Mouse (Mus musculus) neutrophil, adult 5-6 weeks (primary cell): ENCODE data around the gene Ano6. TPM values are rescaled to one million over a fixed set of nuclear protein-coding genes. Genes with fewer than 3 reads are reported as not detected.
A peak's percentile ranks its signal among the peaks of the same experiment; 100 is the strongest.

Source experiments
- ATAC-seq: fragments of 151-379, 151-347 bp; 2 replicates; pipeline ENCODE4 v1.8.0; 2017; ENCODE audit warnings: mild to moderate bottlenecking, moderate TSS enrichment; ENCODE audit not compliant: insufficient number of reproducible peaks, poor library complexity, low FRiP score, severe bottlenecking; ENCODE audit errors: extremely low read depth
- total RNA-seq: library from RNA; stranded (forward); fragments of 200-1000 nt; gene quantifications from 2 replicates; pipeline ENCODE4 v1.2.3, GENCODE M21; 2017

Gene Ano6
- total RNA-seq, 1 experiment from 2014 or later: 60.4 TPM

DNA sequence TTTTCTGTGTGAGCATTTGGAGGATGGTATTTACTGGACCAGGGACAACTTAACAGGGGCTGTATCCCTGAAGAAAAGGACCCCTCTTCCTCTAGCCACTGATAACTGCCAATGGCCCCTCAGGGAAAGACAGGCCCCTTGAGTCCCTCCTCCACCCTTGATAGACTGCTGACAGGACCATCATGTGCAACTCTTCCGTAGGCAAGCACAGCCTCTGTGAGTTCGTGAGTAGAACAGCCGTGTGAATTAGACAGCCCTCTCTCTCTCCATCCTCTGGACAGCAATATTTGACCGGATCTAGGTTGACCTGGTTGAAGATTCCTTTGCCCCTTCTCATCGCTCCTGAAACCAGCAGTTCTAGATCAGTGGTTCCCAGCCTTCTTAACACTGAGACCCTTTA lies 111.8 kb downstream of the Ano6 start:
- no peak for ATAC-seq

DNA sequence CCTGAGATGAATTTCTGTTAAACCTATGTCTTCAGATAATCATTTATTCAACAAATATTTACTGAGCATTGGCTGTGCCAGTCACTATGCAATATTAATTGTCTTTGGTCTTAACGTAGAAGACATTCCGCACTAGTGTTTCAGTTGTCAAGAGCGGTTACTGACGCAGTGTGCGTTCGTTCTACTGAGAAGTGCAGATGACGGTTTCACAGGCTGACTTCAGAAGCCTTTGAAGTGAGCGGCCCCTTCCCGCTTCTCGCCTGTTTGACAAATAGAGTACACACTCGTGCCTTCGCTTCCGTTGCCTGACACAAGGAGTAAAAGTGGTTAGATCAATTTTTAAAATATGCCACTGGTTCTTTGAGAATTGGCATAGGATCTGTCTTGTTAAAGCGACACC lies 113.6 kb downstream of the Ano6 start:
- ATAC-seq: no peak

DNA sequence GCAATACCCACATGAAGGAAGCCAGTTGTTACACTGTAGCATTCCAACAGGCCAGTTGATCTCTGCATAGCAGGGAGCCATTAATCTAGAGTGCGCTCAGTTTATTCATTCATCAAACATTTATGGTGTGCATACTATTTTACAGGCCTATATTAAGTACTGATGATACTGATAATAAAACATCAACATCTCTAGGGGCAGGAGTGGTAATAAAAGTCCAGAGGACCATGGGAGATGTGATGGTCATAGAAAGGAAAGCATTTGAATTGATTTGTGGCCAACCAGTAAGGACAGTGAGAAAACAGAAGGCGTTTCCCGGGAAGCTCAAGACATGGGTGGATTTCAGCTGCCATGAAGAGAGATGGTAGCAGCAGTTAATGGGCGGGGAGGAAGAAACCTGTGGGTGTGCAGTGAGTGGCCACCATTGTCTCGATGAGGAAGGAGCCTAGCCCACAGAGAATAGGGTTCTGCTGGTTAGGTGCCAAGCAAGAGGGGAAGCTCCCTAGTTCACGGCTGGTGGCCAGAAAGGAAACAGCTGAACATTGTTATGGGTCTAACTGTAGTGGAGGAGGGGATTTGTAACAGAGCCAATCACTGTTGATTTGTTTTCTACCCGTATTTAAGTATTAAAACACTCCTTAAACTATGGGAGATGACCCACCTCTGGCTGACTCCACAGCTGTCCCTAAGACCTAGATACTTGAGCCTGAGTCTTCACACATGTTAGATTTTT lies 115.5 kb downstream of the Ano6 start:
- peak; percentile 89 for ATAC-seq

DNA sequence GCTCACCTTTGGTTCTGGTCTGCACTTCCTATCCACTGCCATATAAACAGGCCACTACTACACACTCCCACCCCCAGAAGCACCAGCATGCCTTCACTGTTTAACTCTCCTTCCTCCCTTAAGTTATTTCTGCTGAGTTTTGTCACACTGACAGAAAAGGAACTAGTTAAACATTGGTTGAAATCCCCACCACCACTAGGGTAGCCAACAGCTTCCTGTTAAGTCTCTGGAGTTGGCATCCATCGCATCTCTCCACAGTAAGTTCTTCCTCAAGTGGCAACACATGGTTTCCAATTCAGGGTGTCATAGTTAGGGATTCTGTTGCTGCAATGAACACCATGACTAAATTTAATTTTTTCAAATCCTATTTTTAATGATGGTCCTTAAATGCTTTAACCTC lies 116.2 kb downstream of the Ano6 start:
- peak; percentile 17; the same call in 1 of the 2 replicates for ATAC-seq

DNA sequence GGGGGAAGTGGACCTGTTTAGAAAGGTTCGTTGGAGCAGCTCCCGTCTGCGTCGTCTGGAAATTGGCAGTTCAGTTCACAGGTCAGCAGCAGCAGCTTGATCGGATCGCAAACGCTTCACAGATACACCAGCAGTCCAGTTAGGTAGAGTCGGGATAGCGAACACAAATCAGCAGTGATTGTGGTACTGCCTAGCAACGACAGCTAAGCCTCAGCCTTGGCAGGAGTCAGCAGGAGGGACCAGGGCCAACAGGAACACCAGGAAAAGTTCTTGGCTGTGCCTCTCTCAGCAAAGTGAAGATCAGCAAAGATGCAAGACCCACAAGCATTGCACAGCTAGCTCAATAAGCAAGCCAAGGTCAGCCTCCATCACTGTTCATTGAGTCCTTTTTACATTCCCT lies 116.7 kb downstream of the Ano6 start:
- ATAC-seq: no peak

DNA sequence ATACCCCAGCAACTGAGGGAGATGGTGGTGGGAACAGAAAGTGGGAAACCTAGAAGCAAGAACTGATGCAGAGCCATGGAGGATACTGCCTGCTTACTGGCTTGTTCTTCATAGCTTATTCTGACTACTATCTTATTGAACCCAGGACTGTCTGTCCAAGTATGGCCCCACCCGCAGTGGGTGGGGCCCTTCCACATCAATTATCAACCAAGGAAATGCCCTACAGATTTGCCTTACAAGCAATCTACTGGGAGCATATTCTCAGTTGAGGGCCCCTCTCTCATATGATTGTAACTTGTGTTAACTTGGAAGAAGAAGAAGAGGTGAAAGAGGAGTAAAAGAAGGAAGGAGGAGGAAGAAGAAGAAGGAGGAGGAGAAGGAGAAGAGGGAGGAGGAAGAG lies 117.3 kb downstream of the Ano6 start:
- ATAC-seq: no peak

DNA sequence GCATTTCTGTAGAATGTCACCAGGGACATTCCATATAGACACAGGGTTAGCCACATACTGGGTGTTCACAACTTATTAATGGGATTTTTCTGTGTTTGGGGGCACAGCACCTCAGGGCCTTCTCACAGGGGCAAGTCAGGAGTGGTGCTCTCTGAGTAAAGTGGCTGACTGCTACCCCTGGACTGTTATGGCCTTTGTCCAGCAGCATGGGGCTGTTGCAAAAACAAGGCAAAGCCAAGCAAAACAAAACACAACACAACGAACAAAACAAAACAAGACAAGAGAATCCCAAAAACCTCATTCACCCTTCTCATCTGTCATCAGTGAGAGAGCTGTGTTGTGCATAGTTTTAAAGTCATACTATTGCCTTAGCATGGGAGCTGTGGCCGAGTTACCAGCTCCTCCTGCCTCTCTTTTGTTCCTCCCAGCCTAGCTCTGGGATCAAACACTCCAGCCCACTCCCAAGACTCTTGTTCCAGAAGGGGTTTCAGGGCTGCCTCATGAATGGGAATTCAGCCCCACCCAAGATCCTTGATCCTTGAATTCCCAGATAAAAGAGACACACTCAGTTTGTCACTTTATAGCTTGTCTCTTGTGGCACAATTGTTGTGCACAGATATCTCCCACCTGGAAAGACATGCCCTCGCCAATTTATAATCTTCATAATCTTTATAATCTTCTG lies 119.6 kb downstream of the Ano6 start:
- ATAC-seq: no peak

DNA sequence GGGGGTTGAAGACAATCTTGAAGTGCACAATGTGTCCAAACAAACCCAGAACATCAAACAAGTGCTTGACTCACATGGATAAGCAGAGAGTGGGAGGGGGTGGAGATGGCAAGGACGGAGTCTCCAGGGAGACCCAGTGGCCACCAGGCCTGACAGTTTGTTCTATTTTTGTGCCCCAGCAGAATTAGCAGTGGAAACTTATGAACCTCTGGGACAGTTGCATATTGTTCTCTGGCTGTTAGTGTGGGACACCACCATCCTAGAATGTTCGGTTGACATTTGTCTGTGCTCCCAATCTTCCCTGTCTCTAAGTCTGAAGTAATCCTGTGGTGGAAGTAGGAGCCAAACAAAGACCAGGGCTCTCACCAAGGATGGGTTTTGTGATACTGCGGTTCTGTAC lies 124.3 kb downstream of the Ano6 start:
- no peak for ATAC-seq

DNA sequence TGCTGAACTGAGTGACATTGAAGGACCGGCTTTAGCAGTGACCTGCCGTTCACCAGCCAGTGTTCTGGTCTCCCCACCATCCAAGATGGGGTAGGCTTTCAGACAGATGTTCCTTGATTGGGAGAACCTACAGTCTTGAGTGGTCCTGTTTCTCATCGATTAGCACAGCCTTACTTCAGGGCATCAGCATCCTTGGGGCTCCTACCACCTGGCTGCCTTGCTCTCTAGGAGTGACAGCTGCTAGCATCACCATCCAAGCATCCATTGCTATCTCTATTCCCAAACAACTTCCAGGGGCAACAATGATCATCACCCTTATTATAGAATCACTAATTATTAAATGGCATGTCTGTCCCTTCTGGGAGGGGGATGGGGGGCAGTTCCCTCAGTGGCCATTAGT lies 124.8 kb downstream of the Ano6 start:
- no peak for ATAC-seq

DNA sequence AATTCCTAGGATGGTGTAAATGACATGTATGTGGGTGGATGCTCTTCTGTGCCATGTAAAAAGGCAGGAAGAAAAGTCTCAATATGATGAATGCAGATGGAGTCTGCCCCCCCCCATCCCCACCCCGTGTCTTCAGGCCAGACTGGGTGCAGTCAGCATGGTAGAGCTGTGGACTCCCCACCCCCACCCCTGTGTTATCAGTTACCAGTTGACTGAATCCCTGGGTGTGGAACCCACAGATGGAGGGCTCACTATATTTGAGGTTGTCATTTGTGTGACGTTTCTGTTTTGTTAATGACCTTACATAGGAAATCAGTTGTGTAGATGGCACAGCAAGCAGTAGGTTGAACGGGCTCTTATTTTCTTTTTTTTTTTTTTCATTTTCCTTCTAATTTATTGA lies 126.7 kb downstream of the Ano6 start:
- no peak for ATAC-seq

DNA sequence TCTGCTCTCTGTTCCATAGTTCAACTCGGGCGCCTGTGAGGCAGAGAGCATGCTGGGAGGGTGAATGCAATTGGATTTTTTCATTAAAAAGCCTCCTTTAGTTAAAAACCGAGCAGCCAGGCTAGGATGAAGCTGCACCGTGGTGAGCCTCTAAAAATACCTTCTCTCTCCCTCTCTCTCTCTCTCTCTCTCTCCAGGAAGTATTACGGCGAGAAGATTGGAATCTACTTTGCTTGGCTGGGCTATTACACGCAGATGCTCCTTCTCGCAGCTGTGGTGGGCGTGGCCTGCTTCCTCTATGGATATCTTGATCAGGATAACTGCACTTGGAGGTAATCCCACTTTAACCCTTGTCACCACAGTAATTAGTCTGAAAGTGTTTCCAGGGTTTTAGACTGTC lies 129.4 kb downstream of the Ano6 start:
- ATAC-seq: no peak

DNA sequence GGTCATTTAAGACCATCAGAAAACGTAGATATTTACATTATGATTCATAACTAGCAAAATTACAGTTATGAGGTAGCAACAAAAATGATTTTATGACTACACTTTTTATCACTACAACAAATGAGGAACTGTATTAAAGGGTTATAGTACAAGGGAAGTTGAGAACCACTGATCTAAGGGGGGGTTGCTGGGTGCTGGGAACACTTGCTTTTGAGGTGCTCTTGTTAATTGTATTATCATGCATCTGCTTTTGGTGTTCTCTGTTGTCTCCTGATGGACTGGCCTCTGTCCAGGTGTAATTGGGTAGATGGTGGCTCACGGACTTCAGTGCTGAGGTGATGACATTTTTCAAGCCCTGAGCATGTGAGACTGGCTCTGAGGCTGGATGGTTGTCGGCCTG lies 130.4 kb downstream of the Ano6 start:
- ATAC-seq: no peak

DNA sequence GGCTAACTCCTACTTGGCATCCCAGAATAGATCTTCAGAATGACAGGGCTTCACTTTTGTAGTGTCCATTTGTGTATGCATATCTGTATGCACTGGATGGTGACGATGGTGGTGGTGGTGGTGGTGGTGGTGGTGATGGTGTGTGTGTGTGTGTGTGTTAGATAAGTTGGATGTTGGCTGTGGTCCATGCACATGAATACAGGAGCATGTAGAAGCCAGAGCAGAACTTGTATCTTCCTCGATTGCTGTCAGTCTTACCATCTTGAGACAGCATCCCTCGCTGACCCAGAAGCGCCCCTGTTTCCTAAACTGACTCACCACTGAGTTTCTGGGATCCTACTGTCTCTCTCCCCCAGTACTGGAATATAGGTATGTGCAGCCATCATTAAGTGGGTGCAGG lies 131.0 kb downstream of the Ano6 start:
- no peak for ATAC-seq

DNA sequence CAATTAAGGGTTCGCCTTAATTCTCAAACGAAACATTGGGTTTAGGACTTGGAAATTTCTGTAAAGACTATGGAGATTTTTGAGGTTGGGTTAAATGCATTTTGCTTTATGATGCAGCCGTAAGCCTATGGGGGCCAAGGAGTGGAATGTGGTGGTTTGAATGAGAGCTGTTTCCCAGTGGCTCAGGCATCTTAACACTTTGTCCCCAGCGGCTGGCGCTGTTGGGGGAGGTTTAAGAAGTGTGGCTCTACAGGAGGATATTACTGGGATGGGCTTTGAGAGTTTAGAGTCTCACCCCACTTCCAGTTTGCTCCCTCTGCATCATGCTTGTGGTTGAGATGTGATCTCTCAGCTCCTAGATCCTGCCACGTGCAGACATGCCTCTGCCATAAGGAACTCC lies 131.9 kb downstream of the Ano6 start:
- no peak for ATAC-seq

DNA sequence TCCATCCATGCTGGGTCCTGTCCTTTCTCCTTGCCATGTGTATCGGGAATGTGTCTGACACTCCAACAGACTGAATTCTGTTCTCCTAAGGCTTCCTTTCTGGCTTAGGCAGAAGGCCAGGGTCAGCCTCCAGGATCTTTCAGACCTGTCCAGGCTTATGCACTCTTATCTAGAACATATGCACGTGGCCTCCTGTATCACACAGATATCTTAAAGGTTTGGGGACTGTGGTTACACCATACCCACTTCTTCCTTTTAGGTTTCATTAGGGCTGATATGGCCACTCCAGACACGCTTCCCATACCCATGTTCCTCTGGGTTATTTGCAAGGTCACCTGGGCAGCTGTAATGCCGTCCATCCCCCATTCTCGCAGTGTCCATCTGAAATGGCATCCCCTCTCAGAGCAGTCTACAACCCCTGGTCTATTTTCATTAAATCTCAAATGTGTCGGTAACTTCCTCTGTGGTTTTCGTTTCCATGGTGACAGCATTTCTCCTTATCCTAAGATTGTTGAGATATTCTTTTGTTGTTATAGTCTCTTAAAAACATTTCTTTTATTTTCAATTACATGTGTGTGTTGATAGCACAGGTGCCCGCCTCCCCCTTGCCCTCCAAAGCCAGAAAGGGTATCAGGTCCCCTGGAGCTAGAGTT lies 134.8 kb downstream of the Ano6 start:
- no peak for ATAC-seq

DNA sequence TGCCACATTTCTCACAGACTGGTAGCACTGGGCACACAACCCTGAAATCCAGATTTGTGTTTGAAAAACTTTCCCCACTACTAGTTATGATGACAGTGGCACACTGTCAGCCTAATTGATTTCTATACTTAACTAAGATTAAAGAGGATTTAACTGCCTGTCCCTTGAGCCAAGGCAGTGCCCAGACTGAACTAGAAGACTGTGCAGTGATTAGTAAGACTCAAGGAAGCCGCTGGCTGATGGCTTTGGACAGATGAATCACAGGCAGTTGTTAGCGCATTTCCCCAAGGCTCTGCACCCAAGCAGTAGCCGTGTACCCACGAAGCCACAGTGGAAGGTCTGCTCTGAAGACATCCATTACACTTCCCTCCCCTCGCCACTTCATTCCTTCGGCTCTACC lies 138.4 kb downstream of the Ano6 start:
- no peak for ATAC-seq

DNA sequence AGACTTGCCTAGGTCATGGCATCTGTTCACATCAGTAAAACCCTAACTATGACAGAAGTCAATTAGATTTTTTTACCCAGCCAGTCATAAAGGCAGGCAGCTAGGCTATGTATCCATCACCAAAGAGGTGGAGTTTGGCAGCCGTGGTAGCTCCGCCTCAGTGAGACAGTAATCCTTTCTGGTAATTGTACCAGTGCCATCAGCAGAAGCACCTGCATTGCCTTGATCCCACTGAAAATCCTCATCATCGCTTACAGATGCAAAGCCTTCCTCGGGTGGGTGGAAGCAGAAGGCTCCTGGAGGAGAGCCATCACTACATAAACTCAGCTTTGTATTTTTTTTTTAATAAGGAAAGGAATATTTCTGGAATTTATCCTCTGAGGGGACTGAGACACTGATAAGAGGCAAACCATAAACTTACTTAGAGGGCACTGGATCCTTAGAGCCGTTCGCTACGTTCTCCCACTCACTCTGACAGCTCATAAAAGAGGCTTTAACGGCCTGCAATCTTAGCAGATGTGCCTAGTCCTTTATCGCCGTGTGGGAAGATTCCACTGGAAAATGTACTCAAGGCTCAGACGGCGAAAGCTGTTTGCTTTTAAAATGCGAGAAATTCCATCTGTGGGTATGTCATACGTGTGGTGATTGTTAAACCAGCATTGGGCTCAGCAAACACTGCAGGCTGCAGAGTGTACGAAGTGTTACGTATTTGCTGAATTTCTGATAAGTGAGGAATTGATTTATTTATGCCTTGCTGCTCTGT lies 140.6 kb downstream of the Ano6 start:
- no peak for ATAC-seq

DNA sequence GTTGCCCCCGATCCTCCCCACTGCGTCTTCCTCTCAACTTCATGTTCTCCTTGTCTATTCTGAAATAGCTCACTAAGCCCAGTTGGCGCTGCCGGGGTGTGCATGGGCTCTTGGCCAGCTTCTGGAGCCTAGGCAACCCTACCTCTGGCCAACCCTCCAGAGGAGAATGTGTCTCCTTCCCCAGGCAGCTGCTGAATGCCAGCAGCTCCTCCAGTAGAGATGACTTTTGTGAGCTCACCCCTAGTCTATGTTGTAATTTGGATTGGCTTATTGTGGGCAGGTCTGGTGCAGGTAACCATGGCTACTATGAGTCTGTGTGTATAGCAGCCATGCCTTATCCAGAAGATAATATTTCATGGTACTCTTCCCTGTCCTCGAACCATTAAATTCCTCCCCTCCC lies 141.7 kb downstream of the Ano6 start:
- no peak for ATAC-seq

DNA sequence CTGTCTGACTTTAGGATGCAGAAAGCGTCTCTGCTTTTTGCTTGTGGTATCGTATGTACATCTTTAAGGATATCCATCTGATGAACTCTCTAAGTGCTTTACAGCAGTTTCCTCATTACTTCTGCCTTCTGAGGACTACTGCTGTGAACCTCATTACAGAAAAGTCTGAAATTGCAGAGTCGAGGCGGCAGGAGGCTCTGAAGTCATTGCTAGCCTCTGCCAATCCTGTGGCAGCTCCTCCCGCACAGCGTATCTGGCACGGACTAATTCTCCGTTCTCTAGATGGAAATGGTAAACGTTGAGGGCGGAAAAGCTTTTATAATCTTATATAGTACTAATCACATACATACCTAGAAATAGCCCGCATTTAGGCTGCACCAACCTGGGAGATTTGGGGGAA lies 144.5 kb downstream of the Ano6 start:
- no peak for ATAC-seq

DNA sequence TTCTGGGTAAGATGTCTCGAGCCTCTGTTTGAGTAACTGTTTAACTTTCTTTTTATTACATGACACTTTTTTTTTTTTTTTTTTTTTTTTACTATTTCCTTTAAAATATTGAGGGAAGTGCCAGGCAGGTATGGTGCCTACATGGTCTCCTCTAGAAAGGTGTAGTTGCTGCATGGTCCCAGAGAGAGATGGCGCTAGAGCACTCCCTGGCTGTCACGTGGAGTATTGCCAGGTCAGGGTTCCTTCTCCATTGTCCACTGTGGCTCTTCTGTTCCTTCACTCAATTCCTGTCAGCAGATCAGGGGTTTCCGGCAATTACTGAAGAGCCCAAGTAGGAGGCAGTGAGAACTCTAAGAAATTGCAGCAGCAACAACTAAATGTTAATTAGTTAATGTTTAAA lies 152.8 kb downstream of the Ano6 start:
- ATAC-seq: peak; percentile 69; the same call in 1 of the 2 replicates
